In the genomic region with DNA sequence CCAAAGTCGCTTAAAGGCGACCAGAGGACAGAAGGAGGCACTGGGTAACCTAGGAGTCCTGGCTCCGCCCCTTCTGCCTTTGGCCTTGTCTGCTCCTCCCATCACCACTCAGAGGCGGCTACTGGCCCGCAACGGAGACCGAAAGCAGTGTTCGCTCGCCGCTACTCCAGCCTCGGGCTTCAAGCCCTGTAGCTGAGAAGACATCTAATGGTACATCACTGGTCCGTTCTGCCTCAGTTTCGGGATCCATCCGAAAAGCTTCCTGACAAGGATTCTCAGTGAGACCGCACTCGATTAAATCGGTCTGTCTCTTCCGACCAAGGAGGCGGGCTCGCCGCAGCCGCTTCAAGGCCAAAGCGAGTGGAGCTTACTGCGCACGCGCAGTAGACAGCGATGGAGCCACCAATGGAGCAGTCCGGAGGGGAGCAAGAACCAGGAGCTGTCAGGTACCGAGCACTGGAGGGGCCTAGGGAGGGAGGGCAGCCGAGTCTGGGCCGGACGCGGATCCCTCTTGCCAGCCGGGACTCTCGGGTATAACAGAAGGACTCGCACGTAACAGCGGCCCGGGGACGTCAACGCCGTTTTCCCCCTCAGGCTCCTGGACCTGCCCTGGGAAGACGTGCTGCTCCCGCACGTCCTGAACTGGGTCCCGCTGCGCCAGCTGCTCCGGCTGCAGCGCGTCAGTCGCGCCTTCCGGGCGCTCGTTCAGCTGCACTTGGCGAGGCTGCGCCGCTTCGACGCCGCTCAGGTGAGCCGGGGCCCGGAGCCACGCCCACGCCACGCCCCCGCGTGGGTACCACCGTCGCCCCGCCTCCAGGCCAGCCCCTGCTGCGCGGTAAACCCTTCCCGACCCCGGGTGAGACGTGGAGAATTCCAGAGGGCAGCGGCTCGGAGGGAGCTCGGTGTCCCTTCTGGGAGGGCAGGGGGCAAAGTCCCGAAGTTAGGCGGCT, we compare ENCODE assay signal across 1 mouse cellular context.
TF ChIP-seq lines count a peak whose summit lies in the region.

A gene (plus strand): TSS at position 104 of the 950 bp plus-strand sequence.

TF ChIP-seq in CH12.LX, 34 proteins besides CTCF, POLR2A, EP300 and RAD21 (continued from another document):
- TF ChIP-seq ZMIZ1 (IDR thresholded peaks at IDR 0.05; ENCODE audit: low read depth, low read length): peak; percentile 76; the same call in 1 of the 2 replicates
- TF ChIP-seq UBTF (IDR thresholded peaks at IDR 0.05; ENCODE audit: low read depth, low read length): peak; percentile 71
- no peak for TF ChIP-seq USF1 (IDR thresholded peaks at IDR 0.05; ENCODE audit: low read depth, low read length)
- peak; percentile 93 for TF ChIP-seq NRF1 (IDR thresholded peaks at IDR 0.05; ENCODE audit: low read depth, low read length)
- TF ChIP-seq NELFE (IDR thresholded peaks at IDR 0.05; ENCODE audit: low read depth, low read length): peak; percentile 90
- TF ChIP-seq HCFC1 (IDR thresholded peaks at IDR 0.05; ENCODE audit: low read depth, low read length): peak; percentile 90
- TF ChIP-seq BHLHE40 (IDR thresholded peaks at IDR 0.05; ENCODE audit: low read depth, low read length): 0 out of 2 replicates have a peak, but pooled peaks have one; percentile 19
- TF ChIP-seq POLR2AphosphoS2 (IDR thresholded peaks at IDR 0.05; ENCODE audit: low read depth, low read length): no peak
- TF ChIP-seq MAFK (IDR thresholded peaks at IDR 0.05; ENCODE audit: insufficient replicate concordance, low read length): no peak
- TF ChIP-seq ELF1 (IDR thresholded peaks at IDR 0.05; ENCODE audit: low read depth, low read length): peak; percentile 50; the same call in 1 of the 2 replicates
- peak; percentile 79 for TF ChIP-seq TCF12 (IDR thresholded peaks at IDR 0.05; ENCODE audit: low read depth, low read length)
- TF ChIP-seq MEF2A (IDR thresholded peaks at IDR 0.05; ENCODE audit: borderline replicate concordance, low read depth, low read length): peak; percentile 61; the same call in 1 of the 2 replicates
- TF ChIP-seq CHD2 (IDR thresholded peaks at IDR 0.05; ENCODE audit: low read length): no peak
- peak; percentile 77 for TF ChIP-seq IRF4 (IDR thresholded peaks at IDR 0.05; ENCODE audit: low read depth, low read length)
- TF ChIP-seq ZKSCAN1 (IDR thresholded peaks at IDR 0.05; ENCODE audit: borderline replicate concordance, low read depth, low read length): no peak
- TF ChIP-seq JUND (conservative IDR thresholded peaks at IDR 0.05; ENCODE audit: low read depth, low read length): no peak
- no peak for TF ChIP-seq ZNF384 (IDR thresholded peaks at IDR 0.05; ENCODE audit: low read depth, low read length)
- peak; percentile 78; the same call in 1 of the 2 replicates for TF ChIP-seq MAZ (IDR thresholded peaks at IDR 0.05; ENCODE audit: low read depth, low read length)
- 0 out of 2 replicates have a peak, but pooled peaks have one; percentile 40 for TF ChIP-seq MAX (IDR thresholded peaks at IDR 0.05; ENCODE audit: low read length)
- TF ChIP-seq SIN3A (IDR thresholded peaks at IDR 0.05; ENCODE audit: low read length): peak; percentile 97
- peak; percentile 78; the same call in 1 of the 2 replicates for TF ChIP-seq KAT2A (IDR thresholded peaks at IDR 0.05; ENCODE audit: insufficient replicate concordance, low read length)
TF ChIP-seq in CH12.LX: peak in this region for 14.
